Mouse (Mus musculus) inflammation-experienced regulatory T-cells, adult 6 months (primary cell): ENCODE results near the gene Tceal1. TPM values are rescaled to one million over a fixed set of nuclear protein-coding genes. Genes with fewer than 3 reads are reported as not detected.

Experiments used
- ATAC-seq: one replicate; pipeline ENCODE4 v1.8.0; 2017
- polyA plus RNA-seq, 3 experiments: library from polyadenylated mRNA; unstranded; fragments of 100-300 nt; shearing (Covaris generic); gene quantifications; one replicate each; pipeline ENCODE4 v1.2.1; 2017

Tceal1 gene
- polyA plus RNA-seq, 3 experiments from 2014 or later = 0.20 TPM; not detected in 2

DNA sequence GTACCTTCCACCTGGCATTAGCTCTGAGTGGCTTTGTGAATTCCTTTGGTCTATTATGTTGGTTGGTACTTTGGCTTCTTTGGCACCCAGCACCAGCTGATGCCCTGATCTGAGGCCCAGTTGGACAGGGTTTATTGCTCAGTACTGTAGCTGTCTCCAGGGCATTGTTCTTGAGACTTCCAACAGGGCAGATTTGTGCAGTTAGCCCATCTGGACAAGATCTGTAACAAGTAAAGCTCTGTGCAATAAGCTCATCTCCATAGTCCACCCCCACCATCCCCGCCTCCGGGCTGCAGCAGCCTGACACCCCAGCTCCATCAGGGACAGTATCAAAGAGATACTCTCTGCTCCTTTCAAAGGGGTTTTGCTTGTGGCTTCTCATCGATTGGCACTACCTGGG is 47.7 kb downstream of the Tceal1 start:
- ATAC-seq = no peak

Other genes with a start within 250 kb of the Tceal1 start
- not detected for gene Kir3dl1, start 190.0 kb upstream of the Tceal1 start, polyA plus RNA-seq
- not detected for gene Kir3dl2, start 163.9 kb upstream of the Tceal1 start, polyA plus RNA-seq
- gene Tceal3, start 117.1 kb upstream of the Tceal1 start, polyA plus RNA-seq = 1 to 10 TPM in 1 of 3 experiments, under 1 TPM in 1, not detected in 1; 0.81 to 1.7 TPM
- gene Morf4l2, start 35.7 kb downstream of the Tceal1 start, polyA plus RNA-seq = 10 to 100 TPM; 77.6 to 81.5 (median 78.3) TPM
- gene Glra4, start 72.2 kb downstream of the Tceal1 start, polyA plus RNA-seq = not detected
- 1 to 10 TPM in 2 of 3 experiments, under 1 TPM in 1; 0.57 to 4.9 (median 3.8) TPM for gene Plp1, start 114.7 kb downstream of the Tceal1 start, polyA plus RNA-seq
- gene Rab9b, start 160.8 kb downstream of the Tceal1 start, polyA plus RNA-seq = not detected
- not detected for gene H2bfm, start 219.3 kb downstream of the Tceal1 start, polyA plus RNA-seq